Mouse (Mus musculus): ENCODE measurements around the gene Cp. TPM values are rescaled to one million over a fixed set of nuclear protein-coding genes. Genes with fewer than 3 reads are reported as not detected.
"Not testable (repeated sequence)": the region's sequence is repeated elsewhere in the genome, so short reads cannot be mapped to it uniquely, and the experiment has no call there.

Cp gene
- 1 to 10 TPM; 7.3 to 9.6 TPM for total RNA-seq (2021)
- long read RNA-seq, full-length matches to known transcripts, result 4 of 4 reads
- long read RNA-seq, partial matches to known transcripts, result 0 of 4 reads
- long read RNA-seq, other reads (novel, unspliced or antisense), result 0 of 4 reads

DNA sequence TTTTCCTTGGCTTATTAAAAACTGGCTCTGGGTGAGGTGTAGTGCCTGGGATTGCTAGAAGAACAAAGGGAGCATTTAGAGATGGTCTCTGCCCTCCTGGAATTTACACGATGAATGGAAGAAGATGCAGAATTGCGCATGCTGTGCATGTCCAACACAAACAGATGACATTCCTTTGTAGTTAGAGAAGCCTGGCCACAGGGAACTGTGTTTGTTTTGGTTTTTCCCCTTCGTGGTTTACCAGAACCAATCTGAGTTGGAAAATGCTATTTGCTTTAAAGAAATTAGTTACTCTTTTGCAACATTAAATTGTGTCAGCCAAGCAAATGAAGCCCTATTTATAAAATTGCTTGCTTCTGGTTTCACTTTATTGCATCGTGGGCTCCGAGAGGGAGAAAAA, at the start of gene Cp:
Gene Cp (plus strand): TSS at position 170 of the 400 bp plus-strand sequence.
- DNase-seq (ENCODE audit: low spot score in 2 of 2), result no peak

GRCm38 (mm10) chr3:19948552-19948951, 8.3 kb upstream of the Cp start:
- DNase-seq (ENCODE audit: low spot score in 2 of 2), result no peak

DNA sequence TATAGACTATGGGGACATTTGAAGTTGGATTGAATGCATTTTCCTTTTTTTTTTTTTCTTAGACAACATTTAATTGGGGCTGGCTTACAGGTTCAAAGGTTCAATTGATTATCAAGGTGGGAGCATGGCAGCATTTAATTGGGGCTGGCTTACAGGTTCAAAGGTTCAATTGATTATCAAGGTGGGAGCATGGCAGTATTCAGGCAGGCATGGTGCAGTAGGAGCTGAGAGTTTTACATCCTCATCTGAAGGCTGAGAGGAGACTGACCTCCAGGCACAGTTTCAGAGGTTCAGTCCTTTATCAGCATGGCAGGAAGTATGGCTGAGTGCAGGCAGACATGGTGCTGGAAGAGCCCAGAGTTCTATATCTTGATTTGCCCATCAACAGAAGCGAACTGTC, 7.5 kb upstream of the Cp start:
- DNase-seq (ENCODE audit: low spot score in 2 of 2), result not testable (repeated sequence)

GRCm38 (mm10) chr3:19953425-19953824, 3.4 kb upstream of the Cp start:
- no peak for DNase-seq (ENCODE audit: low spot score in 2 of 2)

GRCm38 (mm10) chr3:19953865-19954264, 3.0 kb upstream of the Cp start:
- DNase-seq (ENCODE audit: low spot score in 2 of 2), result peak in 1 of 2 experiments; percentile 11

DNA sequence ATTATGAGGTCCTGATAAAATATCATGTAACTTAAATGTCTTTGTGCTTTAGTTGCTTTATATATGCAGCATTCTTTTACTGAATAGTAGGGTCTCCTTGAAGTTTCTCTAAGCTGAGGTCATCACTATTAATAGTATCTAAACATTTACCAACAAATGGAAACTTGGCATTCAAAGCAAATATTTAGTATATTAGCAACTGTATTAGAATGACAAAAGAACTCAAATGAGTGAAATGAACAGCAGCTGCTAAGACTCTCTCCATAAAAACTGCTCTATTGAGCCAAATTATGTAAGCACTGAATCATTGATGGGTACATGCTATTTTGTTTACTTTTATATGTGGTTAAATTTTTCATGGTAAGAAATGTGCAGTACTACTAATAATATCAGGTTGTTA, 1.2 kb downstream of the Cp start:
- DNase-seq (ENCODE audit: low spot score in 2 of 2), result no peak

GRCm38 (mm10) chr3:19958983-19959382, 2.1 kb downstream of the Cp start:
- no peak for DNase-seq (ENCODE audit: low spot score in 2 of 2)

DNA sequence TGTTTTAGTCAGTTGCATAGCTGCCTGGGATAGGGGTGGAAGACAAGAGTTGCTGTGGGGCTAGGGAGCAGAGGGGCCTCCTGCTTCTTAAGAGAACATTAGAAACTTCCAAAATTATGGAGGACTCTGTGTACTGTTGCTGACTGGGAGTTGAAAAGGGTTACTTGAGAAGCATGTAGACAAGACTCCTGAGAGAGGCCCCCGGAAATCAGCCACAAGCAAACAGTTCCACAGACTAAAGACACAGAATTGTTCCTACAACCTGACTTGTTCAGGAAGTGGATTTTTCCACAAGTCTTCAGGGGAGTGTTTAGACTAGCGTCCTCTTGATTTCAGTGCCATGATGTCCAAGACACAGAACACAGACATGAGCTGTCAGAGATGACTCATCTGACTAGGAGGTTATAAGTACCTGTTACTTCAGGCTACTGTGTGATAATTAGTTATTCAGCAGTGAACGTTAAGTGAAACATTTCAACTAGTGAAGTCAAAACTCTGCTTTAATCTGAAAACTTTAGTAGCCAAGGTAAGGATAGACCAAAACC, 3.8 kb downstream of the Cp start:
- DNase-seq (ENCODE audit: low spot score in 2 of 2), result no peak

DNA sequence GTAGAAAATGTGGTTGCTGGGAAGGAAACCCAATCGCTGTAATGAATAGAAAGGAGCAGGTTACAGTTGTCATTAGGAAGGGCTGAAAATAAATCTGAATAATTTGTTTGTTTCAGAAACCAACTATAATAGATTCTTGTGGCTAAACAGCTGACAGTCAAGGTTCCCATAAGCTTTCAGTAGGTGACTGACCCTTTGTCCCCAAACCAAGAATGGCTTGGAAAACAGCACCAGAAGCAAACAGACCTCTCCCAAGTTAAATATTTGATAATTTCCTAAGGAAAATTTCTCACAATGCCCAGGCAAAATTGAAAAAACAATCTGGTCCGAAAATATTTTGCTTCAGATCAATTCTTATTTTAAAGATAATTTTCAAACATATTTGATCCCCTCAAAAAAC, 4.5 kb downstream of the Cp start:
- no peak for DNase-seq (ENCODE audit: low spot score in 2 of 2)

DNA sequence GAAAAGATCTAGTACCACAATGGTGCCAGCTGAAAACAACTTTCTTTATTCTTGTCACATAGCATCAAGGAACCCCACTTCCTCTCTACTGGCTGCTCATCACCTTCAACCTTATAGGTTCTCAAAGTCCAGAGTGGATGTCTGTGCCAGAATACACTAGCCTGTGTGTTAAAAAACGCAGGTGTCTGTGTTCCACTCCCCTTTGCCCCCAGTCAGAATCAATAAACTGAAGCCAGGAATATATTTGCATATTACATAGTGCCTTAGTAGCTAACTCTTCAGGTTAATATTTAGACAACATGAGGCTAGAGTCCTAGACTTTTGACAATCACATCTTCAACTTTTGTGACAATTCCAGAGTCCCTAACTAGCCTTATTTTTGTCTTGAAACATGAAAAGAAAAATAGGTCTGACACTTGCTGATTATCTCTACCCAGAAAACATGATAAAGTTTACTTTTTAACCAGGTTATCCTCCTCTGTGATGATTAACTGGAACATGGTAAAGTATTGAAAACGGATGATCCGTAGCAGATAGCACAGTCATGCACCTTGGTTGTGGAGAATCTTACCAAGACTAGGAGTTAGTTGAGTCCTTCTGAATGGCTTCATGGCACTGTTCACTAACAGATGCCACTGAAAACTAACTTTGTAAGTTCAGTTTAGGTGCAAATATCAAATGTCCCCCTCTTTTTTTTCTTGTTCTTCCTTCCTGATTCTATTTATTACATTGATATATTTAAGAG, 6.1 kb downstream of the Cp start:
- DNase-seq (ENCODE audit: low spot score in 2 of 2), result no peak

DNA sequence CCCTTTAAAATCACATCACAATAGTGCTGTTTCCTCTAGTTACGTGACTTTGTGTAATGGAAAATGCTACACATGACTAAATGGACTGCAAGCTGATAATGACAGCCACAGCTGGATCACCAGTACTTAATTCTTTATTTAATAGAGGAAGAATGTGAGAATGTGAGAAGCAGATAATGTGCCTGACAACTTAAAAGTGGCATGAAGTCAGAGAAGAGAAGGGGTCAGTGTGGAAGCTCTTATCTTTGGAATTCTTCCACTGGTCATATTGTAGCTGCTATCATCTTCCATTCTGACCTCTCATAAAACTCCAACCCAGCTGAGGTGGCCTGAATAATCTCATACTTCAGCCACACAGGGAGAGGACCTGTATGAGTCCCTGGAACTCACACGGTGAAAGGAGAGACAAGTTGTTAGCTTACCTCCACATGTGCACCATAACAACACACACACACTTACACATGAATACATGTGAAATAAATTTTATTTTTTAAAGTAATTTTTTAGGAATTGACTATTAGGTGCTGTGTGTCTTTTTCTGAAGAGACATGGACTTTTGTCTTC, 7.9 kb downstream of the Cp start:
- no peak for DNase-seq (ENCODE audit: low spot score in 2 of 2)

- no peak for DNase-seq (ENCODE audit: low spot score in 2 of 2)
Observed at GRCm38 (mm10) chr3:19965239-19965638, 8.4 kb downstream of the Cp start.

GRCm38 (mm10) chr3:19966072-19966471, 9.2 kb downstream of the Cp start:
- no peak for DNase-seq (ENCODE audit: low spot score in 2 of 2)

DNA sequence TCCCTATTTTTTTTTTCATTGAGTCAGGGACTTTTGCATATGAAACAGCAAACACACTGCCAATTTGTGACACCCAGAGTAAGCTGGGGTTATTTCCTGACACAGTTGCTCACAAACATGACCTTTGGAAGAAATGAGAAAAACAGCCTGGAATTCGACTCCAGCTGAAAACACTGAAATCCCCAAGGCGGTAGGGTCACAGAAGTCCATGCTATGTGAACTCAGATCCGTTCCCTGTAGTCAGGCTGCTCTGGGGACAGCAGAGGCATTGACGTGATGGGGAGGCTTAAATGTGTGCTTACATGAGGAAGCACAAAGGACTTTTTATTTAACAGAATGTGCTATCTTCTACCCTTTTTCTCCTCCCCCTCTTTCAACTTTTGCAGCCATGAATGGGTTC, 21.6 kb downstream of the Cp start:
- DNase-seq (ENCODE audit: low spot score in 2 of 2), result no peak

GRCm38 (mm10) chr3:19981156-19981555, 24.3 kb downstream of the Cp start:
- DNase-seq (ENCODE audit: low spot score in 2 of 2), result no peak

GRCm38 (mm10) chr3:19982846-19983245, 26.0 kb downstream of the Cp start:
- DNase-seq (ENCODE audit: low spot score in 2 of 2), result no peak

- no peak for DNase-seq (ENCODE audit: low spot score in 2 of 2)
Observed at GRCm38 (mm10) chr3:19986123-19986522, 29.3 kb downstream of the Cp start.

DNA sequence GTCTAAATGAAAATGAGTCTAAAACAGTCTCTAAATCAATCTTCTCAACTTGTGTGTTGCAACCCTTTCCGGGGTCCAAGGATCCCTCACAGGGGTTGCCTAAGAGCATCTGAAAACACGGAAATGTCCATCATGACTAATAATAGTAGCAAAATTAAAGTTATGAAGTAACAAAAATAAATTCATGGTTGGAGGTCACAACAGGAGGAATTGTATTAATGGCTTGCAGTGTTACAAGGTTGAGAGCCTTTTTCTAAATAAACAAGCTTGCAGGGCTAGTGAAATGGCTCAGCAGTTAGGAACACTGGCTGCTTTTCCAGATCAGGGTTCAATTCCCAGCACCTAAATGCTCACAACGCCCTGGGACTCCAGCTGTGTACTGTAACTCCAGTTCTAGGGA, 33.2 kb downstream of the Cp start:
- no peak for DNase-seq (ENCODE audit: low spot score in 2 of 2)

DNA sequence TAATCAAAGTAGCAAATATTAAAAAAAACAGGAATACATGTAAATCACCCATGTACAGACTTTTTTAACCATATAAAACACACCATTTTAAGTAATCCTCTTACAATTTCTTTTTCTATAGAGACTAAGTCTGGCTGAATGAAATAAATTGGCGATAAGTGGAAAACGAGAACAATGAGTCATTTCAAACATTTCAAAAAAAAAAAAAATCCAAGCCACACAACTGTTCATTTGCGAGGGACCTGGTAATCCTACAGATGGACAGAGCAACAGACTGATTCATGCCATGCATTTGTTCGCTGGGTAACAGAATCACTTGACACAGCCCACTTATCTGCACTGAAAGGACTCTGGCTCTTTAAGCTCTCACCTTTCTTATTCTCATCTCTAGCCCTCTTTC, 35.5 kb downstream of the Cp start:
- no peak for DNase-seq (ENCODE audit: low spot score in 2 of 2)

- peak; percentile 15 to 42 for DNase-seq (ENCODE audit: low spot score in 2 of 2)
Observed at GRCm38 (mm10) chr3:19999551-19999950, 42.7 kb downstream of the Cp start.

GRCm38 (mm10) chr3:20000806-20001205, 44.0 kb downstream of the Cp start:
- no peak for DNase-seq (ENCODE audit: low spot score in 2 of 2)

DNA sequence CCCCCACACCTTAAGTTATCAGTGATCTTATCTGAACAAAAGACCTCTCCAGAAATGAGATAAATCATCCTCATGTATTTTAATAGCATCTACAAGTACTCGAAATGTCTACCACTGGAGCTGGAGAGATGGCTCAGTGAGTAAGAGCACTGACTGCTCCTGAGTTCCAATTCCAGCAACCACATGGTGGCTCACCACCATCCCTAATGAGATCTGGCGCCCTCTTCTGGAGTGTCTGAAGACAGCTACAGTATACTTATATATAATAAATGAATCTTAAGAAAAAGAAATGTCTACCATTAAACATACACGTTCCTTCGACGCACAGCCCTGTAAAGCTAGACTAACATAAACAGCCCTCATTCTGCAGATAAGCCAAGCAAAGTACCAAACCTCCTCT, 45.9 kb downstream of the Cp start:
- peak in 1 of 2 experiments; percentile 23 for DNase-seq (ENCODE audit: low spot score in 2 of 2)

DNA sequence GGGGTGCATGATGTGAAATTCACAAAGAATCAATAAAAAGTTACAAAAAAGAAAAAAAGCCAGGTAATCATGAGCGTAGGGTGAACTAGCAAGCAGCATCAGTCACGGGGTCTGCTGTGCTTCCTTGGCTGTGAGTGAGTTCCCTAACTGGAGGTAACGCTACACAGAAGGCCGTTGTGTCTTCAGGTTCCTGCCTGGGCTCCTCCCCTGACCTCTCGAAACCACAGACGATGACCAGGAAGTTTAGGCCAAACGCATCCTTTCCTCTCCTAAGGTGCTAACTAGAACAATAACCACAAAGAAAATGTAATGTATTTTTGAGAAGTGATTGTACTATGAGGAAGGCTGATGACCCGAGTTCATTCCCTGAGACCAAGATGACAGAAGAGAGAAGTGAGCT, 47.6 kb downstream of the Cp start:
- DNase-seq (ENCODE audit: low spot score in 2 of 2), result no peak
